ENCODE assay signal across 16 mouse cellular contexts in genomic region chr10:43330691-43331090, GRCm38 (mm10).
DNase-seq lines count a peak whose midpoint lies in the region; ATAC-seq and TF ChIP-seq lines count a peak whose summit lies in the region.
"Had no signal": no experiment of that assay in that cellular context is flagged by ENCODE, and none has a peak within 500 bp of the region (broad histone marks: within the 10 kb centered on the region; RNA-seq: fewer than 3 reads in every experiment).

No protein-coding gene starts in this region.

- H3K4me3 ChIP-seq in liver, adult 2 months (ENCODE audit: insufficient read depth, low read depth, low read length) = no peak overlapping the region
- no peak overlapping the region for H3K4me3 ChIP-seq in liver, postnatal 0 days (ENCODE audit: low read depth, low read length)
- no peak overlapping the region for H3K4me3 ChIP-seq in hindbrain, embryonic 13.5 days
- H3K4me3 ChIP-seq: embryonic facial prominence, embryonic 10.5 days; erythroblast, embryonic 14.5 days; forebrain, embryonic 15.5 days had no signal

- TF ChIP-seq EP300 in liver, postnatal 0 days (IDR thresholded peaks at IDR 0.05; ENCODE audit: low read depth) = no peak

- H3K9ac ChIP-seq in liver, adult 2 months (ENCODE audit: low read depth, low read length) = no peak overlapping the region
- H3K9ac ChIP-seq in liver, postnatal 0 days (replicated peaks) = no peak overlapping the region
- H3K9ac ChIP-seq in hindbrain, embryonic 13.5 days = no peak overlapping the region
- H3K9ac ChIP-seq: forebrain, embryonic 15.5 days had no signal

- peaks cover 4% of the 10 kb centered on the region; the same call in 1 of the 2 replicates for H3K79me2 ChIP-seq in liver, adult 2 months (ENCODE audit: control insufficient read depth, insufficient read depth, low read length)

- H3K27ac ChIP-seq in liver, adult 2 months (replicated peaks; ENCODE audit: insufficient read depth, low read depth, low read length) = no peak overlapping the region
- no peak overlapping the region for H3K27ac ChIP-seq in liver, postnatal 0 days (ENCODE audit: low read depth)
- H3K27ac ChIP-seq in hindbrain, embryonic 13.5 days = peak overlapping the region; percentile 87; the same call in 1 of the 2 replicates
- H3K27ac ChIP-seq: embryonic facial prominence, embryonic 10.5 days had no signal

- TF ChIP-seq CTCF in liver, adult 2 months (IDR thresholded peaks at IDR 0.05; ENCODE audit: low read depth, low read length) = no peak
- no peak for TF ChIP-seq CTCF in liver, postnatal 0 days (IDR thresholded peaks at IDR 0.05; ENCODE audit: low read depth)

- no peaks in the 10 kb centered on the region for H3K27me3 ChIP-seq in liver, adult 2 months (ENCODE audit: control insufficient read depth, insufficient read depth, low read length)
- no peaks in the 10 kb centered on the region for H3K27me3 ChIP-seq in liver, postnatal 0 days (ENCODE audit: insufficient read depth, low read length)
- H3K27me3 ChIP-seq in hindbrain, embryonic 13.5 days = no peaks in the 10 kb centered on the region
- H3K27me3 ChIP-seq: forebrain, embryonic 15.5 days had no signal

- ATAC-seq in liver, postnatal 0 days = no peak
- no peak for ATAC-seq in hindbrain, embryonic 13.5 days (ENCODE audit: low FRiP score)
- ATAC-seq: forebrain, embryonic 15.5 days had no signal

- no peak overlapping the region for H3K4me2 ChIP-seq in liver, postnatal 0 days (ENCODE audit: low read depth, low read length)
- no peak overlapping the region for H3K4me2 ChIP-seq in hindbrain, embryonic 13.5 days
- H3K4me2 ChIP-seq: forebrain, embryonic 15.5 days; liver, embryonic 11.5 days had no signal

- DNase-seq in liver, adult 2 months (ENCODE audit: extremely low read depth, low read depth, low spot score) = peak; percentile 20
- no peak for DNase-seq in liver, postnatal 0 days
- DNase-seq in CD4-positive, CD25-positive, alpha-beta regulatory T cell, adult 2 months (ENCODE audit: low read depth, low spot score) = peak; percentile 37
- DNase-seq in thymus, postnatal 0 days (ENCODE audit: low spot score) = peak; percentile 59
- no peak for DNase-seq in adrenal gland, postnatal 4 days (ENCODE audit: low spot score in 2 of 2)
- DNase-seq in cerebellum, adult 11-12 months = no peak
- DNase-seq: adrenal gland, postnatal 36 days; cerebellum, postnatal 25 days; heart, postnatal 10 days; kidney, adult 11 months; kidney, postnatal 25 days had no signal

- no peaks in the 10 kb centered on the region for H3K36me3 ChIP-seq in liver, adult 2 months (ENCODE audit: control insufficient read depth, insufficient read depth, low read length)
- H3K36me3 ChIP-seq in liver, postnatal 0 days (replicated peaks; ENCODE audit: insufficient read depth, low read length) = no peaks in the 10 kb centered on the region
- no peaks in the 10 kb centered on the region for H3K36me3 ChIP-seq in hindbrain, embryonic 13.5 days
- H3K36me3 ChIP-seq: embryonic facial prominence, embryonic 10.5 days; forebrain, embryonic 15.5 days had no signal

- TF ChIP-seq POLR2A in liver, adult 2 months (IDR thresholded peaks at IDR 0.05; ENCODE audit: extremely low read depth, insufficient read depth, low read length) = no peak

- H3K4me1 ChIP-seq in liver, adult 2 months (ENCODE audit: control insufficient read depth, insufficient read depth, low read length) = no peaks in the 10 kb centered on the region
- H3K4me1 ChIP-seq in liver, postnatal 0 days (ENCODE audit: insufficient read depth) = no peaks in the 10 kb centered on the region
- H3K4me1 ChIP-seq in hindbrain, embryonic 13.5 days (replicated peaks) = peaks cover 29% of the 10 kb centered on the region

- H3K9me3 ChIP-seq in liver, postnatal 0 days (ENCODE audit: low read length) = no peaks in the 10 kb centered on the region
- H3K9me3 ChIP-seq in hindbrain, embryonic 13.5 days = no peaks in the 10 kb centered on the region
- H3K9me3 ChIP-seq: embryonic facial prominence, embryonic 10.5 days; forebrain, embryonic 15.5 days had no signal

- 53% methylated on average over 4 of the region's 4 CpGs for WGBS in liver, adult 2 months
- 32% methylated on average over 4 of the region's 4 CpGs for WGBS in liver, postnatal 0 days (ENCODE audit: insufficient replicate concordance)
- 56% methylated on average over 4 of the region's 4 CpGs for WGBS in hindbrain, embryonic 13.5 days

Comparison
In these comparisons a context has a peak if more than half of its experiments do, and no peak if none do; other contexts are left out.
1. DNase-seq: peak in liver, adult 2 months (single experiment), CD4-positive, CD25-positive, alpha-beta regulatory T cell, adult 2 months (single experiment) and thymus, postnatal 0 days (single experiment); none in liver, postnatal 0 days (single experiment), adrenal gland, postnatal 4 days (0 of 2) and cerebellum, adult 11-12 months (single experiment).